Mouse (Mus musculus) lung, postnatal 0 days (tissue): ENCODE results near the gene Pold3.

Source experiments
- CTCF ChIP-seq: IDR thresholded peaks from 2 replicates; pipeline ENCODE4 v1.5.1; 2016; ENCODE audit warnings: antibody characterized with exemption, mild to moderate bottlenecking
- EP300 ChIP-seq: IDR thresholded peaks from 2 replicates; pipeline ENCODE4 v1.6.1; 2016; ENCODE audit warnings: antibody characterized with exemption, mild to moderate bottlenecking, control low read depth

GRCm38 (mm10) chr7:100086159-100086755 is 35.1 kb downstream of the Pold3 start:
- TF ChIP-seq EP300 (no peak), CTCF (no peak)
